Mouse (Mus musculus): Measurements from ENCODE around the gene U2af2. TPM values are rescaled to one million over a fixed set of nuclear protein-coding genes. Genes with fewer than 3 reads are reported as not detected.

U2af2 gene
- total RNA-seq, 2 experiments from 2014 or later = 43.1 to 45.2 TPM

GRCm38 (mm10) chr7:5109301-5109700 is 47.4 kb downstream of the U2af2 start:
- no peak for DNase-seq

DNA sequence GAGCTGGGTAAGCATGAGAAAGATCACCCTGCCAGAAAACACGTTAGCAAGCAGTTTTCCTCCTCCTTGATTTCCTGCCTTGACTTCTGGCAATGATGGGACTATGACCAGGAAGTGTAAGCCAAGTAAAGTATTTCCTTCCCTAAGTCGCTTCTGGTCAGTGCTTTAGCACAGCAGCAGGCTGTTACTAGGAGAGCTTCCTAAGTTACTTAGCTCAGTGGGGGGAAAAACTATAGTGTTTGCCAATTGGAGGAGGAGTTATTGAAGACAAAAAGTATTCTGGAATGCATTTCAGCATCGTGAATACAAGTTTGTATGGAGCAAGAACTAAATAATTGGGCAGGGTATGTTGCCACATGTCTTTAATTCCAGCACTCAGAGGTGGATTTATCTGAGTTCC is 50.8 kb downstream of the U2af2 start:
- no peak for DNase-seq

- DNase-seq = no peak
These were observed 54.9 kb downstream of the U2af2 start, which contains the start of gene Rfpl4 for GRCm38 (mm10) chr7:5116850-5117249. Rfpl4 (minus strand) TSS chr7:5116950.

DNA sequence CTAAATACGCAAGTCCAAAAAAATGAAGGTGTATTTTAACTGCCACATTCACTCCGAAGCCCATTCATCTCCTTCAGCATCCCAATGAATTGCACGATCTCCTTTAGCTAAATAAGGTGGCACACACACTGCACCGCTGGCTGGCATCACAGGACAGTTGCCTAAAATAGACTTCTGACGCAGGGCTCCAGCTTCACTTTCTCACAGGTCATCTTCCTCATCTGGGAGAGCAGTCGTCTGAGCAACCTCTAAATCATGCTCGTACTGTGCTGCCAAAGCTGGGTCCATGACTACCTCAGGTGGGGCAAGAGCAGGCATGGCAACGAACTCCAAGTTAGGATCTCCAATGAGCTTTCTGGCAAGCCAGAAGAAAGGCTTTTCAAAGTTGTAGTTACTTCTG is 63.1 kb downstream of the U2af2 start:
- DNase-seq = no peak

GRCm38 (mm10) chr7:5125549-5126406 is 63.8 kb downstream of the U2af2 start, which contains the start of gene Rasl2-9:
Rasl2-9 (minus strand) TSS chr7:5125950.
- peak; percentile 59 for DNase-seq

Small RNA genes within 50 kb of the gene (microRNA-seq; reads per million reads assigned to microRNA genes)
- 0 reads per million in 2 experiments for gene Gm26217 (ENCODE audit: borderline replicate concordance in 2 of 2)

Other genes with a start within 250 kb of the U2af2 start
- 10 to 100 TPM; 65.5 to 67.9 TPM for gene Ube2s, start 249.6 kb upstream of the U2af2 start, total RNA-seq (2021)
- gene Shisa7, start 217.4 kb upstream of the U2af2 start, total RNA-seq (2021) = not detected
- gene Isoc2b, start 191.9 kb upstream of the U2af2 start, total RNA-seq (2021) = 1 to 10 TPM; 4.3 to 4.5 TPM
- 10 to 100 TPM; 21.4 to 24.3 TPM for gene Isoc2a, start 185.0 kb upstream of the U2af2 start, total RNA-seq (2021)
- under 1 TPM; 0.21 to 0.36 TPM for gene Gm36210, start 155.6 kb upstream of the U2af2 start, total RNA-seq (2021)
- 1 to 10 TPM; 6.8 to 8.3 TPM for gene Zfp628, start 146.9 kb upstream of the U2af2 start, total RNA-seq (2021)
- gene Nat14, start 140.1 kb upstream of the U2af2 start, total RNA-seq (2021) = 1 to 10 TPM; 3.7 to 5.2 TPM
- 10 to 100 TPM; 10.1 to 11.6 TPM for gene Ssc5d, start 136.4 kb upstream of the U2af2 start, total RNA-seq (2021)
- 10 to 100 TPM; 29.0 to 60.0 TPM for gene Sbk2, start 97.7 kb upstream of the U2af2 start, total RNA-seq (2021)
- gene Sbk3, start 91.0 kb upstream of the U2af2 start, total RNA-seq (2021) = 1 to 10 TPM in 1 of 2 experiments, under 1 TPM in 1; 0.49 to 3.1 TPM
- 10 to 100 TPM; 10.2 to 14.9 TPM for gene Zfp579, start 66.0 kb upstream of the U2af2 start, total RNA-seq (2021)
- gene Zfp524, start 47.7 kb upstream of the U2af2 start, total RNA-seq (2021) = 1 to 10 TPM; 7.1 to 8.7 TPM
- 10 to 100 TPM; 17.7 to 18.2 TPM for gene Fiz1, start 47.4 kb upstream of the U2af2 start, total RNA-seq (2021)
- gene Gm44973, start 46.6 kb upstream of the U2af2 start, total RNA-seq (2021) = not detected
- 10 to 100 TPM; 10.8 to 12.1 TPM for gene Zfp865, start 41.8 kb upstream of the U2af2 start, total RNA-seq (2021)
- not detected for gene Ccdc106, start 41.6 kb upstream of the U2af2 start, total RNA-seq (2021)
- gene 4632433K11Rik, start 28.0 kb upstream of the U2af2 start, total RNA-seq (2021) = not detected
- gene Zfp784, start 23.7 kb upstream of the U2af2 start, total RNA-seq (2021) = 1 to 10 TPM; 2.6 to 3.4 TPM
- 1 to 10 TPM; 2.9 to 3.2 TPM for gene Zfp580, start 10.6 kb upstream of the U2af2 start, total RNA-seq (2021)
- gene Epn1, start 18.1 kb downstream of the U2af2 start, total RNA-seq (2021) = 100 to 1,000 TPM; 134 to 145 TPM
- gene Rfpl4, start 54.8 kb downstream of the U2af2 start, total RNA-seq (2021) = not detected
- gene Rasl2-9, start 63.8 kb downstream of the U2af2 start, total RNA-seq (2021) = 1 to 10 TPM; 2.8 to 3.0 TPM
- gene Vmn1r55, start 87.5 kb downstream of the U2af2 start, total RNA-seq (2021) = not detected
- gene Vmn1r56, start 134.6 kb downstream of the U2af2 start, total RNA-seq (2021) = not detected
- not detected for gene Vmn1r57, start 156.3 kb downstream of the U2af2 start, total RNA-seq (2021)